Mouse (Mus musculus): ENCODE results near the gene Rnf38.

- TF ChIP-seq POLR2A (IDR thresholded peaks at IDR 0.05; ENCODE audit: borderline replicate concordance, control insufficient read depth, low read depth, low read length) (no peak), CTCF (IDR thresholded peaks at IDR 0.05; ENCODE audit: control insufficient read depth, insufficient read depth, low read length) (no peak)
Observed at GRCm38 (mm10) chr4:44224141-44224540, 9.4 kb downstream of the Rnf38 start.

Measured in bone marrow, adult 2 months (tissue).